Mouse (Mus musculus) embryo, embryonic 10 days (tissue): ENCODE results near the gene Aaed1.

Experiments
- DNase-seq: peaks from one replicate; pipeline ENCODE4 v3.0.0-alpha.2; 2015; ENCODE audit warnings: low spot score

Aaed1 gene

GRCm38 (mm10) chr13:64248775-64249524 is 63.6 kb downstream of the Aaed1 start:
- peak; percentile 86 for DNase-seq

- peak; percentile 51 for DNase-seq
Measured at GRCm38 (mm10) chr13:64248161-64248774, 64.2 kb downstream of the Aaed1 start.

GRCm38 (mm10) chr13:64246106-64246505 is 66.4 kb downstream of the Aaed1 start:
- DNase-seq, result no peak

GRCm38 (mm10) chr13:64244685-64245261 is 67.7 kb downstream of the Aaed1 start:
- DNase-seq, result no peak

- no peak for DNase-seq
Measured at GRCm38 (mm10) chr13:64242721-64243120, 69.8 kb downstream of the Aaed1 start.

GRCm38 (mm10) chr13:64240626-64241025 is 71.9 kb downstream of the Aaed1 start:
- no peak for DNase-seq

GRCm38 (mm10) chr13:64237681-64238157 is 74.8 kb downstream of the Aaed1 start:
- DNase-seq, result no peak

GRCm38 (mm10) chr13:64237000-64237680 is 75.4 kb downstream of the Aaed1 start:
- DNase-seq, result no peak

- no peak for DNase-seq
Measured at GRCm38 (mm10) chr13:64235777-64236176, 76.7 kb downstream of the Aaed1 start.

GRCm38 (mm10) chr13:64235062-64235715 is 77.3 kb downstream of the Aaed1 start:
- DNase-seq, result peak; percentile 53

- DNase-seq, result no peak
Measured at GRCm38 (mm10) chr13:64233139-64233538, 79.4 kb downstream of the Aaed1 start.

GRCm38 (mm10) chr13:64226725-64227124 is 85.8 kb downstream of the Aaed1 start:
- no peak for DNase-seq

- no peak for DNase-seq
Measured at GRCm38 (mm10) chr13:64225738-64226137, 86.8 kb downstream of the Aaed1 start.
